Mouse (Mus musculus) liver, embryonic 14.5 days (tissue): ENCODE results near the gene Krt23. TPM values are rescaled to one million over a fixed set of nuclear protein-coding genes. Genes with fewer than 3 reads are reported as not detected.

Experiments
- ATAC-seq: fragments of 200-750 bp; cut with Nextera tagmentation; 2 replicates; pipeline ENCODE4 v1.8.0; 2017; ENCODE audit warnings: moderate number of reproducible peaks, mild to moderate bottlenecking, moderate library complexity; ENCODE audit not compliant: insufficient read depth
- DNase-seq, 3 experiments: peaks; one replicate each; pipeline ENCODE4 v3.0.0-alpha.2; 2012 to 2013; ENCODE audit warnings: low read depth in 3 of 3, low spot score in 3 of 3
- H3K27ac ChIP-seq: fragments of 300-500 bp; sonication (generic); 2 replicates; pipeline ENCODE4 v1.5.1; 2014; ENCODE audit warnings: moderate library complexity, mild to moderate bottlenecking, control low read depth, inconsistent platforms
- H3K27me3 ChIP-seq: fragments of 300-500 bp; sonication (generic); 2 replicates; pipeline ENCODE4 v1.6.1; 2014; ENCODE audit warnings: mild to moderate bottlenecking, low read length, moderate library complexity; ENCODE audit not compliant: control insufficient read depth, insufficient read depth
- H3K36me3 ChIP-seq: fragments of 300-500 bp; sonication (generic); replicated peaks from 2 replicates; pipeline ENCODE4 v1.6.1; 2014; ENCODE audit warnings: low read depth; ENCODE audit not compliant: control insufficient read depth, insufficient read depth
- H3K4me1 ChIP-seq, 2 experiments: fragments of 200-500 bp in 1 of 2; fragments of 300-500 bp in 1 of 2; sonication (generic) in 1 of 2; replicated peaks; 2 replicates each; pipeline ENCODE4 v1.6.1; 2012 to 2014; ENCODE audit warnings: antibody characterized with exemption in 1 of 2, inconsistent platforms in 1 of 2, low read length in 1 of 2; ENCODE audit not compliant: control insufficient read depth in 2 of 2, insufficient read depth in 2 of 2
- H3K4me2 ChIP-seq: fragments of 300-500 bp; sonication (generic); 2 replicates; pipeline ENCODE4 v1.6.1; 2014; ENCODE audit warnings: low read depth, mild to moderate bottlenecking, control low read depth, moderate library complexity
- H3K4me3 ChIP-seq, 2 experiments: fragments of 200-500 bp in 1 of 2; fragments of 300-500 bp in 1 of 2; sonication (generic) in 1 of 2; 2 replicates each; pipeline ENCODE4 v1.5.1; 2012 to 2014; ENCODE audit warnings: low read depth in 2 of 2, low read length in 2 of 2, mild to moderate bottlenecking in 2 of 2, control low read depth in 1 of 2, inconsistent platforms in 1 of 2, moderate library complexity in 1 of 2; ENCODE audit not compliant: insufficient read depth in 1 of 2
- H3K9ac ChIP-seq: fragments of 300-500 bp; sonication (generic); replicated peaks from 2 replicates; pipeline ENCODE4 v1.6.1; 2014; ENCODE audit warnings: mild to moderate bottlenecking, control low read depth, moderate library complexity
- H3K9me3 ChIP-seq: fragments of 300-500 bp; sonication (generic); 2 replicates; pipeline ENCODE4 v1.6.1; 2016; ENCODE audit warnings: low read length, mixed read lengths; ENCODE audit not compliant: control insufficient read depth
- CTCF ChIP-seq: IDR thresholded peaks from 2 replicates; pipeline ENCODE4 v1.5.1; 2016; ENCODE audit warnings: antibody characterized with exemption, low read depth, control low read depth
- EP300 ChIP-seq: IDR thresholded peaks from 2 replicates; pipeline ENCODE4 v1.6.1; 2016; ENCODE audit warnings: antibody characterized with exemption, low read depth
- whole genome bisulfite sequencing: fragments of 180-500 bp; shearing (Covaris S2); extraction: QIAGEN DNeasy Blood & Tissue Kit; methylation state at CpG from one replicate; pipeline ENCODE4 v1.1.7; 2014; ENCODE audit not compliant: insufficient replicate concordance; 5-methylcytosine and 5-hydroxymethylcytosine counted together
- polyA plus RNA-seq, 2 experiments: library from polyadenylated mRNA; depleted of rRNA in 1 of 2; stranded (reverse) in 1 of 2; unstranded in 1 of 2; fragments of >200 nt; fragmentation: Nextera tagmentation in 1 of 2; extraction: Ambion mirVana in 1 of 2; gene quantifications; 2 replicates each; pipeline versions ENCODE4 v1.2.1 to v1.2.3; 2012 to 2014

Gene Krt23
- polyA plus RNA-seq, 2 experiments = 0.24 to 0.32 TPM

- H3K27me3 ChIP-seq = no peaks in the 10 kb centered on the region
- 58% methylated on average over 7 of the region's 7 CpGs for WGBS
- 0 out of 4 replicates have a peak, but pooled peaks cover 0 to 2% of the 10 kb centered on the region in 2 experiments for H3K4me1 ChIP-seq
- DNase-seq (no peak), ATAC-seq (no peak)
- H3K9ac ChIP-seq = no peak overlapping the region
- no peaks in the 10 kb centered on the region for H3K36me3 ChIP-seq
- H3K27ac ChIP-seq = no peak overlapping the region
- TF ChIP-seq CTCF (no peak), EP300 (no peak)
- H3K4me2 ChIP-seq = no peak overlapping the region
- H3K9me3 ChIP-seq = no peaks in the 10 kb centered on the region
- H3K4me3 ChIP-seq = no peak overlapping the region
Observed at GRCm38 (mm10) chr11:99461736-99462135, 31.2 kb downstream of the Krt23 start.

DNA sequence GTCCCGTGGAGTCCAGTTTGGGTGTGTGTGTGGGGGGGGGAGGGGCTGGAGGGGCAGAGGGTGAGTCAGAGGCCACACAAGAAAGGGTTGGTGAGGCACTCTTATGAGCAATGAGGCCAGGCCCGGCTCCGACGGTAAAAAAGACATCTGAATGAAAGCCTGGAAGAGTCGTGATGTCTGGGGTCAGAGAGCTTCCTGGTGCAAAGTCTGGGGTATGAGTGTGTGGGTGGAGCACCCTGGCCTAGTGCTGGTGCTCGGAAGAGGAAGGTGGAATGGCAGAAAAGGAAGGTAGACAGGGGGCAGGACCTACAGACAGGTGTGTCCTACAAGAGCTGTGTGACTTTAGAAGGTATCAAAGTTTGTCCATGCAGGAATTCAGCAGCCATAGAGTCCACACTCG is 34.0 kb downstream of the Krt23 start:
- Histone ChIP-seq H3K9me3 (no peaks in the 10 kb centered on the region), H3K27ac (no peak overlapping the region), H3K36me3 (no peaks in the 10 kb centered on the region), H3K4me2 (no peak overlapping the region), H3K9ac (no peak overlapping the region), H3K4me3 (no peak overlapping the region), H3K4me1 (peaks cover 0 to 5% of the 10 kb centered on the region in 2 experiments; a peak in 1 of 4 replicates), H3K27me3 (no peaks in the 10 kb centered on the region)
- DNase-seq = no peak
- ATAC-seq = no peak
- TF ChIP-seq EP300 (no peak), CTCF (no peak)
- WGBS = 44% methylated on average over 7 of the region's 7 CpGs

DNA sequence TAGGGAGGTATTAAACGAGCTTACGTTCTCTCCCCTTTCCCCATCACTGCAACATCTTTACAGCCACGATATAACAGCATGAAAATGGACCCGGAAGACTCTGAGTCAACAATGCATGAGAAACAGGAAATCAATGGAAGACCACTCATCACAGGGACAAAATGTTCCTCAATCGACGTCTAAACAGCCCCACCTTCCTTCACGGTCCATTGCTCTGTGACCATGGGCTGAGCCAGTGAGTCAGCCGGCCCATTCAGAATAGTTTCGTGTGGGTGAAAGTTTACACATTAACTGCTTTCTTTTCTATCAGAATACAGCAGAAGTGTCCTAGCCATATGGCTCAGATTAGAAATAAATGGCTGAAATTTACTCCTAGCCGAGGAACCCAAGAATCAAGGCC is 38.2 kb downstream of the Krt23 start:
- peaks cover 0 to 6% of the 10 kb centered on the region in 2 experiments; a peak in 1 of 4 replicates for H3K4me1 ChIP-seq
- ATAC-seq = no peak
- H3K27ac ChIP-seq = no peak overlapping the region
- no peaks in the 10 kb centered on the region for H3K27me3 ChIP-seq
- WGBS = 59% methylated on average over 10 of the region's 10 CpGs
- TF ChIP-seq EP300 = no peak
- TF ChIP-seq CTCF = no peak
- no peak overlapping the region for H3K4me3 ChIP-seq
- no peak for DNase-seq
- H3K4me2 ChIP-seq = no peak overlapping the region
- no peaks in the 10 kb centered on the region for H3K9me3 ChIP-seq
- no peak overlapping the region for H3K9ac ChIP-seq
- no peaks in the 10 kb centered on the region for H3K36me3 ChIP-seq

DNA sequence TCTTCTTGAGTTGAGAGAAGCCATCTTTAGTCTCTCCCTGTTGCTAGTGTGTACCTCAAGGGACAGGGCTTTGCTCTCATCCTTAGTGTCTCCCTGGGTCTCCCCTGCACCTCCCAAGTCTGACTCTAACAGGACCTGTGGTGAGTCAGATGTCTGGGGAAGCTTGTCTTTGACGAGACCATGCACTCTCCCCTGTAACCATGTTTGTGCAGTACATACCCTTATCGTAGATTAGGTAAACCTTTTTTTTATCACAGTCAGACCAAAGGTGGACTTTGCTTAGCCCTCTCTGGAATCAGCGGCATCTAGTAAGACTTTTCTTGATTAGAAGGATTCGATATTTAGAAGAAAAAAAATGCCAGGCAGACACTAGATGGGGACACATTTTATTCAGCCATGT is 38.9 kb downstream of the Krt23 start:
- WGBS = 50% methylated on average over 4 of the region's 4 CpGs
- H3K27ac ChIP-seq = no peak overlapping the region
- no peak for ATAC-seq
- H3K4me3 ChIP-seq = no peak overlapping the region
- H3K27me3 ChIP-seq = no peaks in the 10 kb centered on the region
- peaks cover 0 to 8% of the 10 kb centered on the region in 2 experiments; a peak in 1 of 4 replicates for H3K4me1 ChIP-seq
- no peak overlapping the region for H3K4me2 ChIP-seq
- no peak overlapping the region for H3K9ac ChIP-seq
- no peaks in the 10 kb centered on the region for H3K36me3 ChIP-seq
- no peaks in the 10 kb centered on the region for H3K9me3 ChIP-seq
- TF ChIP-seq EP300 = no peak
- no peak for TF ChIP-seq CTCF
- DNase-seq = no peak

- Histone ChIP-seq H3K27ac (no peak overlapping the region), H3K27me3 (no peaks in the 10 kb centered on the region), H3K4me2 (no peak overlapping the region), H3K4me1 (peaks cover 0 to 2% of the 10 kb centered on the region in 2 experiments; a peak in 1 of 4 replicates), H3K4me3 (no peak overlapping the region), H3K9me3 (no peaks in the 10 kb centered on the region), H3K36me3 (no peaks in the 10 kb centered on the region), H3K9ac (no peak overlapping the region)
- TF ChIP-seq CTCF = no peak
- no peak for TF ChIP-seq EP300
- DNase-seq = no peak
- 32% methylated on average over 2 of the region's 2 CpGs for WGBS
- no peak for ATAC-seq
Observed at GRCm38 (mm10) chr11:99448769-99449168, 44.2 kb downstream of the Krt23 start.
